Mouse (Mus musculus) thymus, postnatal 36 days (tissue): ENCODE data around the gene CT030661.1.
A peak's percentile ranks its signal among the peaks of the same experiment; 100 is the strongest.
"Not testable (repeated sequence)": the region's sequence is repeated elsewhere in the genome, so short reads cannot be mapped to it uniquely, and the experiment has no call there.

ENCODE experiments used
- DNase-seq, 2 experiments: peaks; one replicate each; pipeline ENCODE4 v3.0.0; 2022; ENCODE audit warnings: mixed read lengths in 2 of 2

The CT030661.1 gene

GRCm38 (mm10) chr17:22314730-22315226, at the start of gene CT030661.1:
CT030661.1 (minus strand) TSS chr17:22314837.
- DNase-seq = peak; percentile 78 to 81

GRCm38 (mm10) chr17:22363895-22364294, 49.3 kb upstream of the CT030661.1 start:
- DNase-seq = no peak

GRCm38 (mm10) chr17:22361101-22361781, 46.6 kb upstream of the CT030661.1 start, which contains the start of the genes Zfp944 and Zfp758:
Zfp944 (minus strand) TSS chr17:22361400.
Zfp758 (plus strand) TSS chr17:22361453.
- peak; percentile 49 to 61 for DNase-seq

- DNase-seq = no peak
These were observed 45.9 kb upstream of the CT030661.1 start for GRCm38 (mm10) chr17:22360572-22360971.

- peak in 1 of 2 experiments; percentile 17 for DNase-seq
These were observed 38.2 kb upstream of the CT030661.1 start for GRCm38 (mm10) chr17:22352794-22353193.

GRCm38 (mm10) chr17:22315247-22315646, 610 bp upstream of the CT030661.1 start:
- DNase-seq = not testable (repeated sequence)

GRCm38 (mm10) chr17:22314219-22314618, 418 bp downstream of the CT030661.1 start:
- DNase-seq = peak in 1 of 2 experiments; percentile 5
